Mouse (Mus musculus) C2C12 (cell line): Measurements from ENCODE around the gene Fth1.

Source experiments
- CTCF ChIP-seq: IDR thresholded peaks from one replicate; pipeline ENCODE4 v1.5.1; 2011; ENCODE audit not compliant: control insufficient read depth, insufficient read depth, insufficient read length
- MAX ChIP-seq: IDR thresholded peaks from one replicate; pipeline ENCODE4 v1.6.1; 2011; ENCODE audit warnings: mild to moderate bottlenecking, control low read depth
- MYOD1 ChIP-seq: IDR thresholded peaks from one replicate; pipeline ENCODE4 v1.6.1; 2011; ENCODE audit warnings: low read depth; ENCODE audit not compliant: control insufficient read depth, insufficient read length
- MYOG ChIP-seq: IDR thresholded peaks from one replicate; pipeline ENCODE4 v1.6.1; 2011; ENCODE audit not compliant: control insufficient read depth, insufficient read length; ENCODE audit errors: extremely low read depth

- TF ChIP-seq CTCF (no peak), MAX (no peak), MYOD1 (no peak), MYOG (no peak)
These were observed 1.9 kb downstream of the Fth1 start for GRCm38 (mm10) chr19:9982151-9982851.
